Mouse (Mus musculus): ENCODE measurements around the gene Itpr2. TPM values are rescaled to one million over a fixed set of nuclear protein-coding genes. Genes with fewer than 3 reads are reported as not detected.

Itpr2 gene
- polyA plus RNA-seq, 1 experiment from 2014 or later: 6.0 TPM

- Histone ChIP-seq H3K9ac (replicated peaks; ENCODE audit: low read length) (no peak overlapping the region), H3K9me3 (ENCODE audit: control insufficient read depth, low read length) (no peaks in the 10 kb centered on the region), H3K4me3 (replicated peaks; ENCODE audit: low read depth, low read length) (no peak overlapping the region), H3K27me3 (ENCODE audit: control insufficient read depth, insufficient read depth, low read length) (no peaks in the 10 kb centered on the region), H3K4me1 (ENCODE audit: control insufficient read depth, insufficient read depth, low read length) (no peaks in the 10 kb centered on the region), H3K36me3 (ENCODE audit: control insufficient read depth, insufficient read depth, low read length) (no peaks in the 10 kb centered on the region), H3K27ac (replicated peaks; ENCODE audit: low read depth, low read length) (no peak overlapping the region), H3K4me2 (ENCODE audit: low read length) (no peak overlapping the region)
- no peak for DNase-seq
- 91% methylated on average over 4 of the region's 4 CpGs for WGBS
- ATAC-seq (ENCODE audit: low FRiP score, low TSS enrichment): no peak
Observed at GRCm38 (mm10) chr6:146537111-146537510, 35.1 kb upstream of the Itpr2 start.

- 95% methylated on average over 5 of the region's 5 CpGs for WGBS
Observed at GRCm38 (mm10) chr6:146535501-146535900, 33.5 kb upstream of the Itpr2 start.

GRCm38 (mm10) chr6:146533146-146533545, 31.1 kb upstream of the Itpr2 start:
- Histone ChIP-seq H3K9me3 (ENCODE audit: control insufficient read depth, low read length) (no peaks in the 10 kb centered on the region), H3K9ac (replicated peaks; ENCODE audit: low read length) (no peak overlapping the region), H3K27ac (replicated peaks; ENCODE audit: low read depth, low read length) (no peak overlapping the region), H3K27me3 (ENCODE audit: control insufficient read depth, insufficient read depth, low read length) (no peaks in the 10 kb centered on the region), H3K4me2 (ENCODE audit: low read length) (no peak overlapping the region), H3K4me1 (ENCODE audit: control insufficient read depth, insufficient read depth, low read length) (no peaks in the 10 kb centered on the region), H3K36me3 (ENCODE audit: control insufficient read depth, insufficient read depth, low read length) (no peaks in the 10 kb centered on the region), H3K4me3 (replicated peaks; ENCODE audit: low read depth, low read length) (no peak overlapping the region)
- ATAC-seq (ENCODE audit: low FRiP score, low TSS enrichment) (no peak), DNase-seq (no peak)
- WGBS: 94% methylated on average over 4 of the region's 4 CpGs

More at GRCm38 (mm10) chr6:146535501-146535900, 33.5 kb upstream of the Itpr2 start:
- H3K4me2 ChIP-seq (ENCODE audit: low read length): no peak overlapping the region
- H3K9ac ChIP-seq (replicated peaks; ENCODE audit: low read length): no peak overlapping the region
- H3K27ac ChIP-seq (replicated peaks; ENCODE audit: low read depth, low read length): no peak overlapping the region
- no peak overlapping the region for H3K4me3 ChIP-seq (replicated peaks; ENCODE audit: low read depth, low read length)
- DNase-seq (no peak), ATAC-seq (ENCODE audit: low FRiP score, low TSS enrichment) (no peak)
- no peaks in the 10 kb centered on the region for H3K4me1 ChIP-seq (ENCODE audit: control insufficient read depth, insufficient read depth, low read length)
- H3K9me3 ChIP-seq (ENCODE audit: control insufficient read depth, low read length): no peaks in the 10 kb centered on the region
- H3K27me3 ChIP-seq (ENCODE audit: control insufficient read depth, insufficient read depth, low read length): no peaks in the 10 kb centered on the region
- no peaks in the 10 kb centered on the region for H3K36me3 ChIP-seq (ENCODE audit: control insufficient read depth, insufficient read depth, low read length)

GRCm38 (mm10) chr6:146530769-146531168, 28.7 kb upstream of the Itpr2 start:
- H3K4me3 ChIP-seq (replicated peaks; ENCODE audit: low read depth, low read length): no peak overlapping the region
- no peak overlapping the region for H3K9ac ChIP-seq (replicated peaks; ENCODE audit: low read length)
- DNase-seq (no peak), ATAC-seq (ENCODE audit: low FRiP score, low TSS enrichment) (no peak)
- no peaks in the 10 kb centered on the region for H3K9me3 ChIP-seq (ENCODE audit: control insufficient read depth, low read length)
- no peaks in the 10 kb centered on the region for H3K27me3 ChIP-seq (ENCODE audit: control insufficient read depth, insufficient read depth, low read length)
- H3K4me1 ChIP-seq (ENCODE audit: control insufficient read depth, insufficient read depth, low read length): no peaks in the 10 kb centered on the region
- no peaks in the 10 kb centered on the region for H3K36me3 ChIP-seq (ENCODE audit: control insufficient read depth, insufficient read depth, low read length)
- 86% methylated on average over 5 of the region's 5 CpGs for WGBS
- H3K4me2 ChIP-seq (ENCODE audit: low read length): no peak overlapping the region
- no peak overlapping the region for H3K27ac ChIP-seq (replicated peaks; ENCODE audit: low read depth, low read length)

GRCm38 (mm10) chr6:146530363-146530762, 28.3 kb upstream of the Itpr2 start:
- ATAC-seq (ENCODE audit: low FRiP score, low TSS enrichment) (no peak), DNase-seq (no peak)
- Histone ChIP-seq H3K36me3 (ENCODE audit: control insufficient read depth, insufficient read depth, low read length) (no peaks in the 10 kb centered on the region), H3K27me3 (ENCODE audit: control insufficient read depth, insufficient read depth, low read length) (no peaks in the 10 kb centered on the region), H3K27ac (replicated peaks; ENCODE audit: low read depth, low read length) (no peak overlapping the region), H3K4me1 (ENCODE audit: control insufficient read depth, insufficient read depth, low read length) (no peaks in the 10 kb centered on the region), H3K4me2 (ENCODE audit: low read length) (no peak overlapping the region), H3K9me3 (ENCODE audit: control insufficient read depth, low read length) (no peaks in the 10 kb centered on the region), H3K4me3 (replicated peaks; ENCODE audit: low read depth, low read length) (no peak overlapping the region), H3K9ac (replicated peaks; ENCODE audit: low read length) (no peak overlapping the region)
- 91% methylated on average over 7 of the region's 7 CpGs for WGBS

GRCm38 (mm10) chr6:146527537-146527936, 25.5 kb upstream of the Itpr2 start:
- Histone ChIP-seq H3K4me2 (ENCODE audit: low read length) (no peak overlapping the region), H3K9me3 (ENCODE audit: control insufficient read depth, low read length) (no peaks in the 10 kb centered on the region), H3K27me3 (ENCODE audit: control insufficient read depth, insufficient read depth, low read length) (no peaks in the 10 kb centered on the region), H3K27ac (replicated peaks; ENCODE audit: low read depth, low read length) (no peak overlapping the region), H3K36me3 (ENCODE audit: control insufficient read depth, insufficient read depth, low read length) (no peaks in the 10 kb centered on the region), H3K9ac (replicated peaks; ENCODE audit: low read length) (no peak overlapping the region), H3K4me1 (ENCODE audit: control insufficient read depth, insufficient read depth, low read length) (no peaks in the 10 kb centered on the region), H3K4me3 (replicated peaks; ENCODE audit: low read depth, low read length) (no peak overlapping the region)
- WGBS: 91% methylated on average over 2 of the region's 2 CpGs
- ATAC-seq (ENCODE audit: low FRiP score, low TSS enrichment) (no peak), DNase-seq (no peak)

GRCm38 (mm10) chr6:146525500-146525899, 23.5 kb upstream of the Itpr2 start:
- 86% methylated on average over 2 of the region's 2 CpGs for WGBS
- ATAC-seq (ENCODE audit: low FRiP score, low TSS enrichment) (no peak), DNase-seq (no peak)
- H3K9me3 ChIP-seq (ENCODE audit: control insufficient read depth, low read length): no peaks in the 10 kb centered on the region
- no peak overlapping the region for H3K4me2 ChIP-seq (ENCODE audit: low read length)
- H3K36me3 ChIP-seq (ENCODE audit: control insufficient read depth, insufficient read depth, low read length): no peaks in the 10 kb centered on the region
- H3K9ac ChIP-seq (replicated peaks; ENCODE audit: low read length): no peak overlapping the region
- H3K27ac ChIP-seq (replicated peaks; ENCODE audit: low read depth, low read length): no peak overlapping the region
- H3K27me3 ChIP-seq (ENCODE audit: control insufficient read depth, insufficient read depth, low read length): no peaks in the 10 kb centered on the region
- no peak overlapping the region for H3K4me3 ChIP-seq (replicated peaks; ENCODE audit: low read depth, low read length)
- H3K4me1 ChIP-seq (ENCODE audit: control insufficient read depth, insufficient read depth, low read length): no peaks in the 10 kb centered on the region

- DNase-seq (no peak), ATAC-seq (ENCODE audit: low FRiP score, low TSS enrichment) (no peak)
- Histone ChIP-seq H3K9me3 (ENCODE audit: control insufficient read depth, low read length) (no peaks in the 10 kb centered on the region), H3K9ac (replicated peaks; ENCODE audit: low read length) (no peak overlapping the region), H3K36me3 (ENCODE audit: control insufficient read depth, insufficient read depth, low read length) (no peaks in the 10 kb centered on the region), H3K4me3 (replicated peaks; ENCODE audit: low read depth, low read length) (no peak overlapping the region), H3K4me1 (ENCODE audit: control insufficient read depth, insufficient read depth, low read length) (no peaks in the 10 kb centered on the region), H3K4me2 (ENCODE audit: low read length) (no peak overlapping the region), H3K27ac (replicated peaks; ENCODE audit: low read depth, low read length) (no peak overlapping the region), H3K27me3 (ENCODE audit: control insufficient read depth, insufficient read depth, low read length) (no peaks in the 10 kb centered on the region)
- WGBS: 82% methylated on average over 5 of the region's 5 CpGs
Observed at GRCm38 (mm10) chr6:146521456-146522245, 19.6 kb upstream of the Itpr2 start.

- Histone ChIP-seq H3K4me2 (ENCODE audit: low read length) (no peak overlapping the region), H3K27ac (replicated peaks; ENCODE audit: low read depth, low read length) (no peak overlapping the region), H3K9me3 (ENCODE audit: control insufficient read depth, low read length) (no peaks in the 10 kb centered on the region), H3K4me3 (replicated peaks; ENCODE audit: low read depth, low read length) (no peak overlapping the region), H3K9ac (replicated peaks; ENCODE audit: low read length) (no peak overlapping the region), H3K27me3 (ENCODE audit: control insufficient read depth, insufficient read depth, low read length) (no peaks in the 10 kb centered on the region), H3K36me3 (ENCODE audit: control insufficient read depth, insufficient read depth, low read length) (no peaks in the 10 kb centered on the region), H3K4me1 (ENCODE audit: control insufficient read depth, insufficient read depth, low read length) (no peaks in the 10 kb centered on the region)
- no peak for DNase-seq
- ATAC-seq (ENCODE audit: low FRiP score, low TSS enrichment): no peak
- WGBS: 62% methylated on average over 2 of the region's 2 CpGs
Observed at GRCm38 (mm10) chr6:146519019-146519418, 17.0 kb upstream of the Itpr2 start.
